Mouse (Mus musculus) urinary bladder, postnatal 4 days (tissue): Measurements from ENCODE around the gene Sars.

Experiments used
- DNase-seq, 2 experiments: peaks; one replicate each; pipeline ENCODE4 v3.0.0; 2021 to 2022; ENCODE audit warnings: low spot score in 2 of 2

The Sars gene

GRCm38 (mm10) chr3:108424944-108425623 is 19.9 kb downstream of the Sars start:
- DNase-seq: no peak

DNA sequence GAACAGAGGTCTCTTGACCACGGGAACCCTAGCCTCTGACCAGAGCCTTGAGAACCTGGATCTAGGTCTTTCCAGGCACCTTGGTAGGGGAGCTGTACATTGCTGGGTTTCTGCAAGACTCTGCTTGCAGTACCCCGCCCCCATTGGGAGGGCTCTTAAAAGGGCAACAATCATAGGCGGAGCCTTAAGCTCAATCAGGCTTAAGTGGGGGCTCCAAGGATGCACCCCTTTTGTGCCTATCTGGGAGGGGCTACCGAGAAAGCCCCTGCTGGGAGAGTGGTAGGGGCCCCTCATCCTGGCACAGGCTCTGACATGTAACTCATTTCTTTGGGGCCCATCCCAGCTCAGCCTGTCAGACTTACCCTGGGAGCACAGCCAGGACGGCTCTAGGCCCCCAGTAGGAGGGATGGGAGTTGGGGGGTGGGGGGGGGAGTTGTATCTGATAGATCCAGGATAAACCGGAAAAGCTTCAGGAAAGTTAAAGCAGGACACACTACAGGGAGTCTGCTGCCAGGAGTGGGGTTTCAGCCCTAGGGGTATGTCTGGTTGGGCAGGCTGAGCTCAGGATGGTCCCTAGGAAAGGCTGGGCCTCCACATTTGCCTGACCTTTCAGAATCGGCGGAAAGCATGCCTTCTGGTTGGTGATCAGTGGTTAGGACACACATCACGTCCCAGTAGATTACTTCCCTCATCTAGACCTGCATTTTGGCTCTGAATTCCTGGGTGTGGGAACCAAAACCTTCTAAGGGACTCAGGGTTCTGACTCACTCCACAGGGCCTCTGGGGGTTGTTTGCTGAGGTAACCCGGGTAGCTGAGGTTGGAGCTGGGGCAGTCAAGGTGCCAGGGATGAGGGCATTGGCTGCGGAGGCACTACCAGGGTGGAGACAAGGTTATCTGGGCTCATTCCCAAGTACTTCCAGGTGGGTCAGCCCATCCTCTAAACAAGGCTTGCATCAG is 20.9 kb downstream of the Sars start:
- no peak for DNase-seq

DNA sequence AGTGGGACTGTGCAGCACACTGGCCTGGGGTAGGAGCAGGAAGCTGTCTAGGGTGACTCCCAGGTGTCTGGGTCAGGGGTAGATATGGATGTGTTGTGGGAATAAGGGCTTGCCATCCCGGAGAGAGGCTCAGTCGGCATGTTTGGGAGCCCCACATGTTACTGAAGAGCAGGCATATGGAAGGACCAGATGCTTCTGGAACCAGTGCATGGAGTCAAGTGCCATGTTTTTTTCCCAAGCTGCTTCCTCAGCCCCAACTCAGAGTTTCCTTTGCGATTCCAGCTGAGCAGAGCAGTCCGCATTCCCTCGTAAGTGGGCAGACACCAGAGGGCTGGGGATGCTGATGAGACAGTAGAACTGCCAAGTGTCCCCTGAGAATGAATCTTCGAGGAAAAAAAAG is 22.0 kb downstream of the Sars start:
- no peak for DNase-seq

DNA sequence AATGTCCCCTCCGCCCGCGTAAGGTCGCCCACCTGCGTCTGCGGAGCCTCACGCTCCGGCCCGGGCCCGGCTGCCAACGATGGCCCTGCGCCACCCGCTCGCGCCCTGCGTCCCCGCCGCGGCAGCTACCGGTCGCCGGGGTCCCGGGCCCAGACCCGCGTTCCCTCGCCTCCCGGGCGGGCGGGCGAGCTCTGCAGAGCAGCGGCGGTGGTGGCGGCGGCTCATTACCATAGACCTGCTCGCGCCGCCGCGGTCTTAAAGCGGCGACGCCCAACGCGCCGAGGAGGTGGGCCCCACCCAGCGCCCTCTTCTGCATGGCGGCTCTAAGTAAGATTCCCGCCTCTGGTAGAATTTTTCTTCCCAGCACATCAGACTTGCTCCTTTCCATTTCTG is 29.2 kb downstream of the Sars start:
- peak in 1 of 2 experiments; percentile 50 for DNase-seq

- DNase-seq: no peak
These were observed 29.9 kb downstream of the Sars start, which contains the start of gene Celsr2 for GRCm38 (mm10) chr3:108414857-108415830. Gene Celsr2, minus strand, starts transcription at chr3:108415552.

- DNase-seq: no peak
These were observed 31.2 kb downstream of the Sars start for GRCm38 (mm10) chr3:108413634-108414360.

DNA sequence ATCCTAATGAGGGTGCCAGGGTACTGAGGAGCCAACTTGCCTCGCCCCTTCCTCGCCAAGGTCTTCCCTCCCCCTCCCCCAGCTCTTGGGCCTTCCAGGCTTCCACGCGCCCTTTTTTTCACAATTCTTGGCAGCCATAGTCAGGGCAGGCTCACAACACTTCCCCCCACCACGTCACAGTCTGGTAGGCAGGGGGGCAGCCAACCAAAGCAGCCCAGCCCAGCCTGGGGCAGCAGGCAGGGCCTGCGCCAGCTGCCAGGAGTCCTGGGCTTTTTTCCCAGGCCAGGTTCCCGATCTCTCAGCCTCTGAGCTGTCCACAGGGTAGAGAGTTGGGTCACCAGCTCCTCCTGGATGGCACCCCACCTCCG is 33.3 kb downstream of the Sars start:
- DNase-seq: no peak

GRCm38 (mm10) chr3:108411026-108411753 is 33.8 kb downstream of the Sars start:
- no peak for DNase-seq

GRCm38 (mm10) chr3:108410359-108410714 is 34.7 kb downstream of the Sars start:
- no peak for DNase-seq

GRCm38 (mm10) chr3:108409656-108410358 is 35.2 kb downstream of the Sars start:
- no peak for DNase-seq

DNA sequence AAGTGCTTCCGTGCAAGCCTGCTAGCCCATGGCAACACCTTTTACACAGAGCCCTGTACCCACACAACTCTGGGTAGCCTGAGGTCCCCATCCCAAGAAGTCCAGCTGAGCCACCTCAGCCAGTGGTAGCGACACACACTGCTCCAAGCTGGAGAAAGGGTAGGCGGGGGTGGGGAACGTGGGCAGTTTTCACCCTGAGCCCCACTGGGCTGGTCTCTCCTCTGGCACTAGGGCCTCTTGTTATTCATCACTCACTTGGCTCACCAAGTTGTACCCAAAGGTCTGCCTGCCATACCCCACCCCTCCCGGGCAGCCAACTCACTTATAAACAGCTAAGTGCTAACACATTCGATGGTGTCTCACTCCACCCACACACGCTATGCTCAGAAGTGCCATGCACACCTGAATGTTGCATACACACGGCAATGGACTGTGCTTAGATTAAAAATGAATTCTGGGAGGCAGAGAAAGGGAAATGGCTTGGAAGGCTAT is 36.4 kb downstream of the Sars start:
- DNase-seq: no peak

DNA sequence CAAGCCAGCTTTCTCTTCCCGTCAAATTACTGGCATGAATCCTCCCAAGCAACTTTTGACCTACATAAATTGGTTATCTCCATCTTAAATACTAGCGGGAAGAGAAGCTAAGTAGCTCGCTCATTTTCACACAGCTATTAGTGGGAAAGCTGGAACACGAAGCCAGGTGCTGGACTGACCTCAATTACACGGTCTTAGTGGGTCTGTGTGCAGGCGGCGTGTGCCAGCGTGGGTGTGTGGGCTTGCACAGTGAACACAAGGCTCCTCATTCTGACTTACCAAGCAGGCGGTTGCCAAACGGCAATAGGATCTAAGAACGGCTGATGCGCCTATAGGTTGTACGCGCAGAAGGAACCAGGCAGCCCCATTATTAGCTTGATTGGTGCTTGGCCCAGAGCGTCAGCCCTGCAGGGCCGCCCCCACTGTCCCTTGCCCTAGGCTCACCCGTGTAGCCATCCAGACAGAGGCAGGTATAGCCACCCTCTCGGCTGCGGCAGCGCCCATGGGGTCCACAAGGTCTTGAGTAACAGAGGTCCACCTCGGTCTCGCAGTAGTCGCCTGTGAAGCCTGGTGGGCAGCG is 38.6 kb downstream of the Sars start:
- DNase-seq: no peak

DNA sequence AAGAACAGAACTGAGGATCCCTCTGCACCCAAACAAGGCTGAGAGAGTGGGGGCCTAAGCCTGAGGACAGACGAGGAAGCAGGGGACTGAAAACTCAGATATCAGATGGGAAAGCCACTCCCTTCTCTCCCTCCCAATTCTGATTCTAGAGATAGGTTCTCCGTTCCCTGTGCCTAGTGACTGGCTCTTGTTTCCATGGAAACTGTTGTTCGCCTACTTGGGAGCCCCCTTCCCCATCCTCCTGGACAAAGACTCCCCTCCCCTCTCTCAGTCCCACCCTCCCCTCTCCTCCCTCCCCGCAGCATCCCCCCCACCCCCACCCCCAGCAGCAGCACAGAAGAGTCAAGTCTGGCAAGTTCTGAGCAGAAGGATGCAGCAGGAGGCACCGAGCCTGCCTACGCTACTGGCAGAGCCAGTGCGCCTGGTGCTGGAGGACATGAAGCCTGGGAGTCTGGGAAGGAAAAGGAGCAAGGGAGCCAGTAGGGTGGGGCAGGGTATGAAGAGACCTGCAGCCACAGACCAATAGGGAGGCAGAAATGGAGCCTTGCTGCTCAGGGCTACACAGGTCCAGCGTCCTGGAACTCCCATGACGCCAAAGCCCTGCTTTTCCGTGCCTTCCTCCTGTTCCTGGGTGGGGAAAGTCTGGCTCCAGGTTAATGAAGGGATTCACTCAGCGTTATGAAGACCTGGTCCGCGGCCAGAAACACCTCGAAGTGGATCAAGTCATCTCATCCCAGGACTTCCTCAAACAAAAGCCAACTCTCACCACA is 39.3 kb downstream of the Sars start:
- no peak for DNase-seq

- DNase-seq: no peak
These were observed 42.5 kb downstream of the Sars start for GRCm38 (mm10) chr3:108402528-108402920.

GRCm38 (mm10) chr3:108401692-108402527 is 43.1 kb downstream of the Sars start:
- DNase-seq: peak; percentile 84 to 91

- no peak for DNase-seq
These were observed 44.6 kb downstream of the Sars start for GRCm38 (mm10) chr3:108400442-108400841.

DNA sequence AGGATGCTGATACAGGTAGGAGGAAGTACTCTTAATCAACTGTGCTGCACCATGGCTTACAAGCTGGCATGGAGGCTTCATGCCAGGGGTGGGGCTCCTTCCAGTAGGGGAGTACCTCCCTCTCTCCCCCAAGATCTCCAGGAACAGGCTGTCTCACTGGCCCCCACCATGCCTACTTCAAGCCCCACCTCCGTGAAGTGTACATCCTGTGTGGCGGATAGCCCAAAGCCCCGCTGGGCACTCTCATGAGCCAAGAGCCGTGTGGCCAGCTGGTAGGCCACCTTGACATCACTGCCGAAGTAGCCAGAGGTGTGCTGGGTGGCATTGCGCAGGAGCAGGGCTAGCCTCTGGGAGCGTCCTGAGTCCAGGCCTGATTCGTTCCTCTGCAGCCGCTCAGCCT is 46.7 kb downstream of the Sars start:
- DNase-seq: no peak

GRCm38 (mm10) chr3:108392793-108393192 is 52.2 kb downstream of the Sars start:
- DNase-seq: no peak
